Mouse (Mus musculus) left cerebral cortex, adult 18-20 months (tissue): Measurements from ENCODE around the gene Sardh. TPM values are rescaled to one million over a fixed set of nuclear protein-coding genes. Genes with fewer than 3 reads are reported as not detected.

ENCODE experiments used
- DNase-seq, 2 experiments: peaks; one replicate each; pipeline ENCODE4 v3.0.0; 2021 to 2022; ENCODE audit warnings: low spot score in 2 of 2, mixed read lengths in 1 of 2
- long read RNA-seq, 2 experiments: library from polyadenylated mRNA; stranded (forward); transcript quantifications; one replicate each; pipeline ENCODE4 v2.0.0; 2021
- total RNA-seq, 2 experiments: library from RNA; stranded (reverse); gene quantifications; 2 replicates each; pipeline ENCODE4 v1.2.3; 2021

The Sardh gene
- 1 to 10 TPM; 6.3 to 6.7 TPM for total RNA-seq
- long read RNA-seq, experiment 1, full-length matches to known transcripts, result 1 of 3 reads
- long read RNA-seq, experiment 1, partial matches to known transcripts, result 1 of 3 reads
- long read RNA-seq, experiment 1, other reads (novel, unspliced or antisense), result 1 of 3 reads
- long read RNA-seq, experiment 2, full-length matches to known transcripts, result 2 of 3 reads
- long read RNA-seq, experiment 2, partial matches to known transcripts, result 1 of 3 reads
- long read RNA-seq, experiment 2, other reads (novel, unspliced or antisense), result 0 of 3 reads

DNA sequence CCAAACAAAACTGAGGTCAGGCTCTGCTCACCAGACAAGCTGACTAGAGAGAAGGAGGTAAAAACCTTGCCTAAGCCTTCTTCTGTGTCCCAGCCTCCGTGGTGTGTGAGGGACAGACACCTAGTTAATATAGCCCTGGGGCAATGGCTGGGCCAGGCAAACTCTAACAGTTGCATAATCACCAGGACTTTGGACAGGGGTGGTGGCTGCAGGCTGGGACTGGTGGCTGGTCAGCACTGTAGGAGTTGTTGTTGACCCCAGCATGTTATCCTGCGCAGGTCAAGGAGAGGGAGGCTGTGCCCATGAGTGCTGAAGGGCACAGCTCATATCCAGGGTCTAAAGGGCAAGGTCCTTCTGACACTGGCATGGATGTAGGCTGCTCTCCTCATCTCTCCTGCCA lies at the start of gene Sardh:
Gene Sardh (minus strand): TSS at position 127 of the 400 bp plus-strand sequence.
- no peak for DNase-seq

DNA sequence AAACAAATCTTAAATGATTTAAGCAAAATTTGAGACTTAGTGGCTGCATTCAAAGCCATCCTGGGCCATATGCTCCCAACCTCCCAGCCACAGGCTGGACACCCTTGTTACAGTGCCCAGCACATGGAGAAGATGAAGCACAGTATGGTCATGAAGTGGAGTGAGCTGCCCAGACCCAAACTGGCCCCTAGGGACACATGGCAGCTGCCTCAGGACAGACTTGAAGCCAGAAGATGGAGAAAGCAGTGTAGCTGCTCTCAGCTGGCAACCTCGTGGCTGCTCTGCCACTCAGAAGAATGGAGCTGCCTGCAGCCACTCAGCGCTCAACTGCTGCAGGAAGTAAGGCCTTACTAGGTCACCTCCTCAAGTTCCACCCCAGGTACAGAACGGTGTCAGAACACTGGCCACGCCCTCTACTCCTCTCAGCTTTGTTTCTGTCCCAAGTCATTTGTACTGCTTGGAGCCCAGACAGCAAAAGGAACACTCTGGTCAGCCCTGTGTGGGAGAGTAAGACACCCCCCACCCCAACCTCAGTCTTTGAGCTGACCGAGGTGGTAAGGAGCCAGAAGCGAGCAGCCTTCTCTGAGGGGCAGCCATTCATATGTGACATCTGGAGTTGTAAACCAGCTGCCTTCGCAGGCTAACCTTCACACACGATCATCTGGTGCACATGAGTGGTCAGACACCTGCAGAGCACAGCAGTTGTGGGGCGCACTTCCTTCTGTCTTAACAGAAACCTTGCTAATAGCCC lies 48.7 kb upstream of the Sardh start:
- DNase-seq, result no peak

DNA sequence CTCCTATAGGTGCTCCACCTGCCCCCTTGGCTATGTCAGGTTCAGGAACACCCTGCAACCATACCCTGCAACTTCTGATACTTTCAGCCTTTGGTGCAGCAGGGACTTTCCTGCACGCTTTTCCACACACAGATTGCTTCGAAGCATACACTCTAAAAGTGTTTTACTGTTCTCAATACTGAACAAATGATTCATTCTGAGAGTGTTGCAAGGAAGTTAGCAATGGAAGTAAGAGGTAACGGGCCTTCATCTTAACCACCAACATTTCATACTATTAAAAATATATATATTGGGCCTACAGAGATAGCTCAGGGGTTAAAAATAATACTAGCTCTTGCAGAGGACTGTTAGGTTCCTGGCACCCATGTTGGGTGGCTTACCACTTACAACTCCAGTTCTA lies 46.6 kb upstream of the Sardh start:
- no peak for DNase-seq

DNA sequence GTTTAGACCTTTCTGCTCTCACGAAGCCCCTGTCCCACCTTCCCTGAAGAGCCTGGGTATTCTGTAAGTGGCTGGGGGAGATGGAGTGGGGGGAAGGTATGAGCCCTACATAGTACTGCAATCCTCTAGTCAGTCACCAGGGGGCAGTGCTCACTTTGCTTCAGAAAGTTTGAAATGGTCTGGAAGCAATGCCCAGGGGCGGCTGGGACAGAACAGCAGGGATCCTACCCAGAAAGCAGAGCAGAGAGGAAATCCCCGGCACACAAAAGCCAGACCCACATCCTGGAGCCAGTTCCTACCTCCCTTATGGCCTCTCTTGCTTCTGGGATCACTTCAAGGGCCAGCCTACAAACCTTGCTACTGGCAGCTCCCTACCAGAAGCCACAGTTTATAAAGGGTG lies 40.9 kb upstream of the Sardh start:
- peak; percentile 85 to 89 for DNase-seq

DNA sequence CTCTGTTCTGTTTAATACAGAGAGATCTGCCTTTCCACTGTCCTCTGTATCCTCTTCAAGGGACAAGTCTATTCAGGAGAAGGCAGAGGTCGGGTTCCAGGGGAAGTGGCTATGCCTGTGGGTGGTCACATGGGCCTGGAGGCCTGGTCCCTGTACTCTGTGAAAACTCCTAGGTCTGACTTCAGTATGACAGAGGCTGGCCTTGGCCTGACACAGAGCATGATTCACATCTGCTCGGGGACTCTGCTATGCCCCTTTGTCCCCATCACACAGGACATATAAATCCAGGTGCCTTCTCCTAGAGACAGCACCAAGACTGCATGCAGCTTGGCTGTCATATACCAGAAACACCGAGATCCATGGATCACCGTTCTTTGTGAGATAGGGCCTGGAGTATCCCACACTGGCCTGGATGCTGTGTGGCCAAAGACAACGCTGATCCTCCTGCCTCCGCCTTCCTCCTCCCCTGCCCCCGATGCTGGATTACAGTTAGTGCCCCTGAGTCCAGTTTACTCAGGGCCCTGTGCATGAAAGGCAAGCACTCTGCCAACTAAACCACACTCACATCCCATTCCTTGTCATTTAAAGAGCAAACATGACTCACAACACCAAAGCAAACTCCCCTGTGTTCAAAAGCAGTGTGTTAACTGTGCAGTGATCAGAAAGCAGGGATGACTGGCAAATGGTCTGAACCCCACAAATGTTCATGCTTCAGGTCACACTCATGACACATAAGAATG lies 39.0 kb upstream of the Sardh start:
- no peak for DNase-seq

DNA sequence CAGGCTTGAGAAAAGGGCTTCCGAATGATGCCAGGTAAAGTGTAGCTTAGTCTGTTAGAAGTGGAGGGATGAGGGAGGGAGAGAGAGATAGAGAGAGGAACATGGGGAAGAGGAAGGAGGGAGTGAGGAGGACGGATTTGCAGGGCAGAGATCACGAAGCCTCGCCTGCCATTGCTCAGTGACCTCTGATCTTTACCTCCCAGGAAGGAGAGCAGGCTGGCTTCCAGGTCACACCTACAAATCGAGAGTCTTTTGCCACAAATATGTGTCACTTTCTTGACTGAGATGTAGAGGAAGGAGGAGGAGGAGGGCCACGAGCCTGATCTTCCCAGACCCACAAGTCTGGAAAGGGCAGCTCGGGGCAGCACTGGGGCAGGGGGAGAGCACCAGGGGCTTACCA lies 36.3 kb upstream of the Sardh start:
- DNase-seq, result no peak

DNA sequence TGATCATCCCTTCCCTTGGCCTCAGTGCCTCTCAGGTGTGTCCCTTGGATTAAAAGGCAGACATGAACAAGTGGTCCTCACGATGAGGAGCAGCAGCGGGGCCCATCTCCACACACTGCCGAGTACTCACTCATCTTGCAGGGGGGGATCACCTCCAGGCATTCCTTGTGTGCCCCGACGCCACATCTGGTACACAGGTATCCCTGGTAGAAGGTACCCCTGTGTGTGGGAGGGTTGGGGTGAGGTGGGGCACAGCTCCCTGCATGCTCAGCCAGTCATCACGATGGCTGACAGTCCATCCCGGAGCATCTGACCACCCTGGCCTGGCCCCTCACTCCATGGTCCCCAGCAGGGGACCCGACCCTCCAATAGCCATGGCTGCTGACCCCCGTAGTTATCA lies 33.6 kb upstream of the Sardh start:
- no peak for DNase-seq

DNA sequence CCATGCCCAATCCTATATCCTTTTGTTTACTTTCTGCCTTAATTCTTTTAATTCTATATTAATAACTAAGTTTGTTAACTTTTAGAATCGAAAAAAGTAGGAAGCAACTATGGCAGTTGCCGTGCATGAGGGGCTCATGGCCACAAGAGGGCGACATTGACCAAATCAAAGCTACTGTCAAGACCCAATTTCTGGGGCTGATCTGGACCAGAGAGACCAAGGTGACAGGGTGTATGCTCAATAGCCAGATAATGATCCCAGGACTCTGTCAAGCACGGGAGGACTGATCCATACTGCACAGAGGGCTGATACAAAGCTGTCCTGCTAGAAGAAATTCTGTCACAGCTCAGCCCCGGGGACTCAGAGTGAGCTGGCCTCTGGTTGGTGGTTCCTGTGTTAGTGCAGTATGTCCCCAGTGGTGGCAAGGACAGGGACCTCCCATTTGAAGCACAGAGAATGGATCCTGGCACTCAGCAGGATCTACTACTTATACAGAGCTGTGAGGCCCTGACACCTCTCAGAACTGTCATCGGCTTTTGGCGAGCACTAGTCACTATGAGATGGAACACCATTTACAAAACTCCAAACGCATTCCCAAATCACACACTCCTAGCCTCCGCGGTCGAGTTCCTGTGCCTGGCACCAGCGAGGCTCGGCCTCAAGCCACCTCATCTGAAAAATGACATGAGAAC lies 32.9 kb upstream of the Sardh start:
- peak; percentile 73 to 79 for DNase-seq

DNA sequence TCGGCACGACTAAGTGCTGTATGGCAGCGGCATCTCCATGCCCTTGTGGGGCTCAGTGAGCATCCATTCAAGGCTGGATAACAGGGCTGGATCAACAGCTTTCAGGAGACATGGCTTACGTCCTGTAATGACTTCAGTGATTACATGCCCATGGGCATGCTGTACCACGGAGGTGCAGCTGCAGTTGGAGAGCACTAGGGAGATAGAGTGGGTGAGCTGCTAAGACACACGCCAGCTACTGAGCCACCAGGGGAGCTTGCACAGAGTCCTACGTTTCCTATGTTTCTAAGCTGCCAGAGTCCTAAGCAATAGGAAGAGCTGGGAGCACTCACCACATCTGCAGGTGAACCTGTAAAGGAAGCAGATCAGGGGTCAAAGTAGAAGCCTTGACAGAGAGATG lies 30.7 kb upstream of the Sardh start:
- DNase-seq, result no peak

DNA sequence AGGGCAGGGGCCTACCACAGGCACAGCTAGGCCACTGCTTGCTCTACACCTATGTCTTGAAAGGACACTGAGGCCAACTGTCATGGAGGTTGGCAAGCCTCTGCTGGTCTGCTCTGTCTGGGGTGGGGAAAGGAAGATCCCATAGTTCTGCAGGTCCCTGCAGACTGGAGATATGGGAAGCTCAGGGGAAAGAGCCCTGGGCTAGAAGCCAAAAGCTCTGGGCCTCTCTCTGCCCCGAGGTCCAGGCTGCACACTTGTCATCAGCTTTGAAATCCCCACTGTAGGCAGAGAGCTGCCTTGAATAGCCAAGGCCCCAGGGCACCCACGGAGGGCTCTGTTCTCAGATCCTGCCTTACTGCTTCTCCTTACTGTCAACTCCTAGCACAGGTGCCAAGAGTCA lies 20.2 kb upstream of the Sardh start:
- DNase-seq, result no peak

DNA sequence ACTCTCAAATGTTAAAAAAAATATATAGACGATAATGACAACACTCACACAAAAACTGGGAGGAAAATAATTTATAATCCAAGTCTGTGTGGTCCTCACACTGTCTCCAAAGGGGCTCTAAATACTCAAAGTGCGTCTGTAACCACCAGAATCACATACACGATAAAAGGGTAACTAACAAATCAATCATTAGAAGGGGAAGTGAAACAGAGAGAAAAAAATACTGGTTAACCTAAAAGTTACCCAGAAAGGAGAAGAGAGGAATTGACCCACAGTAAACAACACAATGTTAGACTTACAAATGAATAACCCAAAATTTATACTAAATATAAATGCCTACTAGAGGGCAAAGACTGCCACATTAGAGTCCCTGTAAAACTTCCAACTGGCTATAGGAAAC lies 17.7 kb upstream of the Sardh start:
- no peak for DNase-seq

DNA sequence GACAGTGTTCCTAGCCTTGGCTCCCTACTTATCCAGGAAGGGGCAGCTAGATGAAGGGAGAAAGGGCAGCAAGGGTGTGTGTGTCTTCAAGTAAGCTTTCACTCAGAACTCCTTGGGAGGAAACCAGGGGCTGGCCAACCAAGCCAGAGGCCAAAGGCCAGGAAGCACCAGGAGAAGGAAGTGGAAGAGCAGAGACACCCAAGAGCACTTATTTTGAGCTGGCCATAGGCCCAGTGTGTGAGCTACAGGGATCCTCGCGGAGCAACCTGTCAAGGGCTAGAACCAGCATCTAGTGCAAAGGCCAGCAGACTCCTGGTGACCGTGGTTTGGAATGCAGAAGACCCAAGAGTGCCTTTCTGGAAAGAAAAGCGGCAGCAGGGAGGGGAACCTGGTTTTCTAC lies 14.8 kb upstream of the Sardh start:
- no peak for DNase-seq

DNA sequence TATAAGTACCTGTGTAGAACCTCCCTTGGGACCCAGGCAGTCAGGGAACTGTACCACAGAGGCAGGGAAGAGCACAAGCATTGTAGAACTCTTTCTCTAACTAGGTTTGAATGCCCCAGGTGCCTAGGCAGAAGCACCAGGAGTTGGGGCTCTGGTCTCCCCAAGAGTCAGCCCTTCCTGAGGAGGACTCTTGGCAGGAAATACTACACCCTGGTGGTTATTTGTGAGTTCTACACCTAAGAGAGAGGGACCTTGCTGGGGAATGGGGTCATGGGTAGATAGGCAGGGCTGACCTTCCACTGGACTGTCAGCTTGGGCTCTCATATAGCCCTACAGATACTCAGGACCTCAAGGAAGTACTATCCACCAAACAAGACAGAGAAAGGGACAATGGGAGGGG lies 3.3 kb upstream of the Sardh start:
- DNase-seq, result no peak

DNA sequence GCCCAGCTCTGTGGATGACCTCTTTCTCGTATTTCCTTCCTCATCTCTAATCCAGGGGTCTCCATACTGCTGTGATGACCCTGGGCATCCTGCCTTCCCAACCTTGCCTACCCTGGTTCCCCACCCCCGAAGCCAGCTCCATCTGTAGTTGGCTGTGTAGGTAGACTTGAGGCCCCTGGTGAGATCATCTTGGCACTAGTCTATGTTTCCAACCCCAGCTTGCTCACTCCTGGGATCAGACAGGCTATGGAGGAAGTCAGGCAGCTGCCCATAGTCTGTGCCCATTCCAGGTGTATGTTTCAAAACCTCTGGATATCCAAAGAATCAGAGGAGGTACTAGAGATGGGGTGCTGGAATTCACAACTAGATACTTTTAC lies 662 bp downstream of the Sardh start:
- DNase-seq, result no peak

DNA sequence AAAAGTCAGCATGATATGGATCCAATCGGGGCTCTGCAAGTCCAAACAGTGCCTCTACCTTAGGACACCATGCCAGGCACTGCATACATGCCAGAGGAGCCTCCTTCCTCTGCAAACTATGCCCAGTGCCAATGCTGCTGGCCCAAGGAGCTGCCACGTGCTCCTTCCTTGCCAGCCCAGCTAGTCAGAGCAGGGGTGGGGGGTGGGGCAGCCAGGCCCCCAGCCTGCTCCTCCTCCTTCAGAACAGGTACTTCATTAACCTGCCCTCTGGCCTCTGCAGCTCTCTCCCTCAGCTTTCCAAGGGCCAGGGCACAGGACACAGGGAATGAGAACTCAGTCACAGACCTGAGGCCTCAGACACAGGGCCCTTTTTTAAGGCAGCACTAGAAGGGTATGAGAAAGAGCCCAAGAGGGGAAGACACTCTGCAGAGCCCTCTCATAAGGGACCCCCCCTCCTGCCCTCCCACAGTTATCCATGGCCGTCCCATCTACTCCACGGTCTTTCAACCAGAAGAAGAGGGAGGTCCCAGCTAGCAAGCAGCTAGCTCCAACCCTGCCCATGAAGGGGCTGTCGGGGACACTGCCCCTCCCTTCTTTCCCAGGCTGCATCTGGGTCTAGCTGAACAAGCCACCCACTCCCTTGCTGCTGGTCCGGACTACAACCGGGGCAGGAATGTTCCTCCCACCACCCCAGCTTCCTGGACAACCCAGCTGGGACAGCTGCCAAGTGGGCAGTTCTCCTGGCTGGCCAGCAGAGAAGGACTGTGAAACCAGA lies 1.2 kb downstream of the Sardh start:
- DNase-seq, result peak; percentile 49 to 53

DNA sequence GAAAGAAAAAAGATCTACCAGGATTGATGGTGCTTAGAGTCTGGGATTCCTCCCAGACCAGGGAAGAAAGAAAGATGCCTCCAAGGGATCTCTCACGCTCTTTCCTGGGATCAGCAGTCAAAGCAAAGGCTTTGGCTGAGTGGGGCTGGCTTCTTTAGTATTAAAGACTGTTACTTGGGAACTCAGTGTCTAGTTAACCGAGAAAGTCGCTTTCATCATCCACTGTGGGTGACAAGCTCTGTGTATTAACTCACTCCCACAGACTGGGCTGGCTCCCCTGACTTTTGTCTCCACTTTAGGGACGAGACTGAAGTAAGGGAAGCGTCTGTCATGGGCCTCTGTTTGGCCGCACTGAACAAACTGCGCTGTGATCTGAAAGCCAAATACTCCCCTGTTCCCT lies 2.2 kb downstream of the Sardh start:
- DNase-seq, result no peak

DNA sequence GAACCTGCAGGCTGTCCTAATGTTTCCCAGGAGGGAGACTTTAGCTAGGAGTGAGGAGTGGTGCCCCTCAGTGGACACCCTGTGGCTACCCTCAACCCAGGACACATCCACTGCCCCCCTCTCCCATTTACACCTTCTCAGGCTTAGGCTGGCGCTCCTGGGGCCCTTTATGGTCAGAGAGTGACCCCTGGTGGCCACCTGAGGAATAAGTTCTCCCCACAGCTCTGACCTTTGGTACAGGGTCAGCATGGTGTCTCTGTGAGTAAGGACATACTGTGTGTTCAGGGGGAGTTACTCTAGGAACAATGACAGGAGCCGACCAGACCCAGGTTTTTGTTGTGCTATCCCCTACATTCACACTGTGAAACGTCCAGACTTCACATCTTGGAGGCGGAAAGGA lies 10.8 kb downstream of the Sardh start:
- DNase-seq, result peak in 1 of 2 experiments; percentile 63

DNA sequence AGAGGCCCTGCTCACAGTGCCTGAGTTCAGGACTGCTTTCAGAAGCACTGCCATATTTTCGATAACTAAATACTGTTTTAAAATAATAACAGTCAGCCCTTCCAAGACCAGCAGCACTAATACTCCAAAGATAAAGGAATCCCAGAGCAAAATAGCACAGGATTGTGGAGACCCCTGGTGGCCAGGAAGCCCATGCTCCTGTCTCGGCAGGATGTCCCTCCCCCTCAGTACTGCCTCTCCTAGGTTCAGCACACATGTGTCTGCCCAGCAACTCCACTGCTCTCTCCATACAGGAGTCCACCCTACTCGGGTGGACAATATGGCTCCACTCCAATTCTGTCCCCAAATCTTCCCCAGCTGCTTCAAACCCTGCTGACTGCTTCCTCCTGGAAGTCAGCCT lies 12.4 kb downstream of the Sardh start:
- peak; percentile 78 to 79 for DNase-seq

DNA sequence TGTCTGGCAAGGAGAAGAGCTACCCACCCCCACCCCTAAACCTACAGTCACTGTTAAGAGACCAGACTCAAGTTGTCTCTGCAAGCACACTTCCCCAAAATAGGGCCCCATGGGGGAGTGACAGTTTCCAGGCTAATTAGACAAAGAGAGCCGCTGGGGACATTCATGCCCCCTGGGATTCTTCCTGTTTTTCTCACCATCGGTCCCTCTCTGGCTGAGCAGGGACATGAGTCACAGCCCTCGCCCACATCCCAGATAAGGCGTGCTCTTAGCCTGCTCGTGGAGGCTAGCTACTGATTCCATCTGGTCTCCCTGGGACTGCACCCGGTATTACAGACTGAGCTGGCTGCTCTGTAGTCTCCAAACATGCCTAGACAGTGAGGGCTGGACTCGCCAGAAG lies 15.8 kb downstream of the Sardh start:
- DNase-seq, result peak; percentile 69 to 79

DNA sequence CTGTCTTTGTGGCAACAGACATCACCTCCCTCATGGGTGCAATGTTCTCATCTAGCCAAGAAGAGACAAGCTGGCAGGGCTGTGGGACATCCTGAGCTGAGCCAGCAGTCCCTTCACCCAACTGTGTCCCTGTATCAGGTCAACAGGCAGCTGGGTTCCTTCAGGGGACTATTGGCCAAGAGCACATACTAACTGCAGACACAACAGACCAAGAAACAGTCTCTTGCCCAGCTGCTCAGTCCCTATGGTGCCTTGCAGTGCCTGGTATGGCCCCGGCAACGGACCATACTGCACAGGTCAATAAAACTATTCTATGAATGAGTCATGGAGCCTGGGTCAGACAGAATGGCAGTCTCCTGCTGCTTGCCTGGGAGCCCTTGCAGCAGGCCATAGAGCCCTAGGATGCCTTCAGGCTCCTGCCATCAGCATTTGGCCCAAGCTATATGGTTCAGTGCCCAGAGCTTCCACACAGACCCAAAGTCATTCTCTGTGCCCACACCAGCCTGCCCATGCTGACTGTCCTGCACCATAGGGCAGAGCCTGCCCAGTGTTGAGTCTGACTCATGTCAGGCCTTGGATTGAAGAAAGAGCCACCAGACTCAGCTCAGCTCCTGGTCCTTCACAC lies 18.5 kb downstream of the Sardh start:
- no peak for DNase-seq
